Mouse (Mus musculus) urinary bladder, postnatal 36 days (tissue): ENCODE data around the gene Gm37240.
"Not testable (repeated sequence)": the region's sequence is repeated elsewhere in the genome, so short reads cannot be mapped to it uniquely, and the experiment has no call there.

Source experiments
- DNase-seq, 2 experiments: peaks; one replicate each; pipeline ENCODE4 v3.0.0; 2022; ENCODE audit warnings: low spot score in 2 of 2, mixed read lengths in 1 of 2

Gm37240 gene

DNA sequence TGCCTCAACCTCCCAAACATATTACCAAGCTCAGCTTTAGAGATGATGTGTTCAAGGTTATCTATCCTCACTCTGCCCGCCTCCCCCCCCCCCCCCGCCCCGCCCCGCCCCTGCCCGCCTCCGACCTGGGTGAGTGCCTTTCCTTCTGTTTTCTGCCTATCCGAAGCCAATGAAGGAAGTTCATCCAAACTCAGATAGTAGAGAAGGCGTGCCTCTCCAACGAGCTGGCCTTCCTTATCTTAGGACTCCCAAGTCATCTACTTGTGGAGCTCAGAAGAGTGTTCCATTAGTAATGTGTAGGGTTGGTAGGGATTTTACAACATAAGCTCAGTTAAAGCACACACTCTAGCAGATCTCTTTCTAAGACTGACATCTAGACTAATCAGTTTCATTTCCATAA is 1284.1 kb downstream of the Gm37240 start:
- no peak for DNase-seq

- no peak for DNase-seq
Measured at GRCm38 (mm10) chr3:84602759-84603158, 1284.6 kb downstream of the Gm37240 start.

- no peak for DNase-seq
Measured at GRCm38 (mm10) chr3:84601870-84602495, 1285.3 kb downstream of the Gm37240 start.

DNA sequence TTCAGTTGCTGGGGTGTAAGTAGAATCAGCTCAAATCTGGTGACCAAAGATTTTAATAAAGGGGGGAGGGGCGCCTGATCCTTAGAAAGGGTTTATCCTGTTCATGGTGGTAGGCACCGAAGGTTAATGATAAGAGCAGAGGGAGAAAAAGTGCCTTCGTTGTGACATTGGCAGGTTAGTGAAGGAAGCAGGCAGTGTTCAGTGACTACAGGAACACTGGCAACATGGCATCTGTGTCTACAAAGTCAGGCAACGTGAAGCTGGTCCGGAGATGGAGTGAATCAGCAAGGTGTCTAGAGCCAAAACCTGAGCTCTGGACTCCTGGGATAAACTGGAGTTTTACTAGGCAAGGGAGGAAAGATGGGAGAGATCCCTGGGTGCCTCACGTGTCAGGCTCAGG is 1288.6 kb downstream of the Gm37240 start:
- DNase-seq = no peak

DNA sequence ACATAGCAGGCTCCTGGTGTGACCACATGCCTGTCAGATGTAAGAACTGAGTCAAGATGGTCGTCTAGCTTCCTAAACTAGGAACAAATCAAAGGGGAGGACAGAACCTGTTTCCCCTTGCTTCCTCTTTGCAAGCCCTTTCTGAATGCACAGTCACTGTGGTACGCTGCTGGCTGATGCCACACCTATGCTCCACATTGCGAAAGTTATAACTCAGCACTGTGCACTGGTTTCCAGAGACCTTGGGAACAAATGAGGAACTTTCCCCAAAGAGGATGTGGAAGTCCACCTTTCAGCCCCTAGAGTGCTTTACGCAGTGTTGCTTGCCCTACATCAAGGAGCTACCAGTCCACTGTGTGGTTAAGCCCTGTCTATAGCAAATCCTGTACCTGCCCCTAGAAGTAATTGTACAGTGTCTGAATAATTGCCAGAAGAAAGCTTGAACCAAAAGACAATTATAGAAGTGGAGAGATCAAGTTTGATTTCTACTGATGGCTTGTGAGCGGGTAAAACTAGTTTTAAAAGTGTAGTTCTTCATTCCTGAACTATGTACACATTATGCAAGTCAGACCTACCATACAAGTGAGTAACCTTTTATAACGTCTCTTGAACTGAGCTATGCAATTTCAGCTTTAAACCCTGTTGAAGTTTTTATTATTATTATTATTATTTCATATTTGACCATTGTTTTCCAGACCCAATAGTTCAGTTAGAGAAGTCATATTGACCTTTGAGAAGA is 1289.2 kb downstream of the Gm37240 start:
- peak in 1 of 2 experiments; percentile 32 for DNase-seq

GRCm38 (mm10) chr3:84595677-84596234 is 1291.6 kb downstream of the Gm37240 start:
- DNase-seq = no peak

DNA sequence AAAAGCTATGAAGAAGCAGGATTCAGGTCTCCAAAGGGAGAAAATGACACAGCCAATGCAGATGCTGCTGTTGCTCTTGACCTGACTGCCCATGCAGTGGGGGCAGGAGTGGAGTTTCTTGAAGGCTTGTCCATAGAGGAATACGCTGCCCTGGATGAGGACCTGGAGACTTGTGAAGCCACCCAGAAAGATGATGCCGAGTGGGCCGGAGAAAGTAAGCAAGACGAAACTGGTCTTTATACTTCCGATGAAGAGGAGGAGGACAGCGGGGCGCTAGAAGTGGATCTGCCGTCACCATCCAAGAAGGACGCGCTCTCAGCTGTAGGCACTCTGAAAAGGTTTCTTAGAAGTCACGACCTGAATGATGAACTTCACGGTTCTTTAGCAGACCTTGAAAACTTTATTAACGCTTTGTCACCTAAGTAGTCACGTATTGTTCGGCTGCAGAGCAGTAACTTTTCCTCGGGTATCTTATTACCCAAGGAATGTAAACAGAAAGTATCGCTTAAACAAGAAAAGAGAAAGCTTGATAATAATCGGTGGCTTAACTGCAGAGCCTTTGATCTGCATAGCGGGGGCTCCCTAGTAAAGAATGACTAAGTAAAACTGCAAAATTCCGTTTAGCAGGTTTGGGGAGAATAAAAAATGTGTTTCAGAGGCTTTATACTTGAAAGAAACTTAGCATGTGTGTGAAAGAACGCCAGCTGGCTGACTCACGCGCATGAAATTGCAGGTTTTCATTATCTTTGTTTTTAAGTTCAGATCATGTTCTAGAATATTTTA is 1292.2 kb downstream of the Gm37240 start:
- DNase-seq = no peak

DNA sequence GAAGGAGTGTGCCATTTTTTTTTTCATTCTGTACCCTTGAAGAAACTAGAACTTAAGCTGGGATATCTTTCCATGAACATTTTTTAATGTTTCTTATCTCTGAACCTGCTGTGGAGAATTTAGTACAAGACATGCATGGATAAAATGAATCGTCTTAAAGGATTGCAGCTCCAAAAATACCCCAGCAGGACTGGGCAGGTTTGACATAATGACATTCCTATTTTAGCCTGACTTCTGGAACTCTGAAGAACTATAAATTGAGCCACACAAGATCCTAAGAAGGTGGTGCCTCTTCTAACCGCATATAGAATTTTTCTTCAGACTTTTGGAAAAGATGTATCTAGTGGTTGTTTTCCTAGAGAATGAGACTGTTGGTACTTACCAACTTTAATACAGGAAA is 1294.0 kb downstream of the Gm37240 start, which contains the start of gene Tigd4:
Tigd4 (plus strand) TSS at position 301 of the 400 bp plus-strand sequence.
- no peak for DNase-seq

DNA sequence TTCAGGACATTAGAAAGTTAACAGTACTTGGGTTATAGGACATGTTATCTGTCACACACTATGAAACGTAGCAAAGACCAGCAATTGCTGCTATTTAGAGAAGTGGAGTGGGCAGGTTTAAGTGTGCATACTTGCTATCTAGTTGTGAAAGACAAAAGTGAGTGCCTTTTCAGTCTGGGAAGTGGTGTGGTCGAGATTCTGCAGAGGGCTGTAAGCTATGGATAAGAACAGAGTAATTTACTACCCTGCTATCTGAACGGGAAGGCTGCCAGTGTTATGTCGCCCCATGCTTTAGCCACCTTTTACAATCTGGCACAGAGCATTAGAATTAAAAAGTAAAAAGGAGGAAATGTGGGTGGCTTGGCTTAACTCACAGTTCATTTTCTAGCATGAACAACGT is 1300.6 kb downstream of the Gm37240 start:
- no peak for DNase-seq

DNA sequence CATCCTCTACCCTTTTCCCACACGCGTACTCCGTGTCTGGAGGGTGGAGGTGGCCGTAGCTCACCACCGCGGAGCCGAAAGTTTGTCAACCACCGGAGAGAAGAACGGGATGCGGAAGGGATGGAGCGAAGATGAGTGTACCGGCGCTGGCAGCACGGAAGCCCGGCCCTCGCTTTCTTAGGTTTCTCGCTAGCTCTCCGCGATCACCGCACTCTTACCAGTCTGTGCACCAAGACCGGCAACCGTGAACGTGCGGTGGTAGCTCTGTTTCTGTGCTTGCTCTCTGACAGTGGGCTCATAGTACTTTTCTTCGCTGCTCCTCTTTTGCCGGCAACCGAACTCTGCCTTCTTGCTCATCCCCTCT is 1304.4 kb downstream of the Gm37240 start:
- DNase-seq = no peak

GRCm38 (mm10) chr3:84582023-84582912 is 1305.0 kb downstream of the Gm37240 start, which contains the start of gene Arfip1:
TSS of gene Arfip1 (minus strand) at chr3:84582625.
- DNase-seq = peak; percentile 98 to 99

GRCm38 (mm10) chr3:84581696-84582022 is 1305.7 kb downstream of the Gm37240 start:
- no peak for DNase-seq

- DNase-seq = no peak
Measured at GRCm38 (mm10) chr3:84580716-84581115, 1306.6 kb downstream of the Gm37240 start.

GRCm38 (mm10) chr3:84570501-84570900 is 1316.8 kb downstream of the Gm37240 start:
- DNase-seq = no peak

- DNase-seq = no peak
Measured at GRCm38 (mm10) chr3:84569587-84569986, 1317.7 kb downstream of the Gm37240 start.

GRCm38 (mm10) chr3:84568540-84568939 is 1318.8 kb downstream of the Gm37240 start:
- DNase-seq = no peak

- no peak for DNase-seq
Measured at GRCm38 (mm10) chr3:84563415-84563814, 1323.9 kb downstream of the Gm37240 start.

GRCm38 (mm10) chr3:84562911-84563310 is 1324.4 kb downstream of the Gm37240 start:
- DNase-seq = not testable (repeated sequence)

DNA sequence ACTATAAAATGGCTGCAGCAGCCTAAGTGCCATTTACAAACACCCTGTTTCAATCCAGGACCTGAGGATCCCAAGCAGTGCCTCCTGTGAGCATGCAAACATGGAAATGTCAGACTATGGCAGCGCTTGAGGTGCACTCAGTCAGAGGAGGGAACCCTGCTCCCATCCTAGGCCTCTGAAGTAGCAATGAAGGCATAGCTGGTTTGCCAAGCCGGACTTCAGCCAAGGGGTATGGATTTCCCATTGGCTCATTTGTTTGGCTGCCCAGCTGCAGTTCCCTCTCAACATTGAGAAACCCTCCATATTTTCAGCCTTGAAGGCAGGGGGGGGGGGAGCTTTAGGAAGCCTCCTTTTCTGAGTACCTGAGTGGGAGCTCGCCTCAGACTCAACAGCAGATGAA is 1329.0 kb downstream of the Gm37240 start:
- DNase-seq = no peak

GRCm38 (mm10) chr3:84555780-84556179 is 1331.5 kb downstream of the Gm37240 start:
- DNase-seq = no peak

DNA sequence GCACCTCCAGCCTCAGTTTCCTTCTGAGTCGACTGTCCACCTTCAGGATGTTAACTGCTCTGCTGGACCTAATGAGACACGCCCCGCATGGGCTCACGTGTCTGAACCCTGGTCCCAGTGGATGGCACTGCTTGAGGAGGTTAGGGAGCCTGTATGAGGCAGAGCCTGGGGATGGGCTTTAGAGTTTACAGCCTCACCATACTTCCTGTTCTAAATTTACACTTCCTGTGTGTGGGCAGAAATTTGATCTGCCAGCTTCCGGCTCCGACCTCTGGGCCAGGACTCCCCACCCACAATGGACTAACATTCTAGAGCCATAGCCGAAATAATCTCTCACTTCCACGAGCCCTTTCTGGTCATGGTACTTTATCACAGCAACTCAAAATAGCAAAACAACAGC is 1340.1 kb downstream of the Gm37240 start:
- DNase-seq = no peak
